Mouse (Mus musculus) liver, adult 2 months (tissue): ENCODE measurements around the gene Atad1. TPM values are rescaled to one million over a fixed set of nuclear protein-coding genes. Genes with fewer than 3 reads are reported as not detected.
A peak's percentile ranks its signal among the peaks of the same experiment; 100 is the strongest.

ENCODE experiments used
- DNase-seq: peaks from one replicate; pipeline ENCODE4 v3.0.0-alpha.2; 2011; ENCODE audit warnings: low read depth, low spot score; ENCODE audit errors: extremely low read depth
- H3K27ac ChIP-seq: fragments of 200-500 bp; replicated peaks from 2 replicates; pipeline ENCODE4 v1.5.1; 2012; ENCODE audit warnings: low read depth, mild to moderate bottlenecking, control low read depth, inconsistent platforms, low read length; ENCODE audit not compliant: insufficient read depth
- H3K27me3 ChIP-seq: fragments of 200-500 bp; 2 replicates; pipeline ENCODE4 v1.6.1; 2012; ENCODE audit warnings: mild to moderate bottlenecking, moderate library complexity, low read length, inconsistent platforms; ENCODE audit not compliant: control insufficient read depth, insufficient read depth
- H3K36me3 ChIP-seq: fragments of 200-500 bp; 2 replicates; pipeline ENCODE4 v1.6.1; 2012; ENCODE audit warnings: low read length, inconsistent platforms; ENCODE audit not compliant: control insufficient read depth, insufficient read depth
- H3K4me1 ChIP-seq: fragments of 200-500 bp; 2 replicates; pipeline ENCODE4 v1.6.1; 2011; ENCODE audit warnings: low read length; ENCODE audit not compliant: control insufficient read depth, insufficient read depth
- H3K4me3 ChIP-seq: fragments of 200-500 bp; 2 replicates; pipeline ENCODE4 v1.5.1; 2011; ENCODE audit warnings: low read depth, mild to moderate bottlenecking, control low read depth, low read length, moderate library complexity; ENCODE audit not compliant: insufficient read depth
- H3K79me2 ChIP-seq: fragments of 200-500 bp; 2 replicates; pipeline ENCODE4 v1.6.1; 2012; ENCODE audit warnings: inconsistent platforms, mild to moderate bottlenecking, low read length, moderate library complexity; ENCODE audit not compliant: control insufficient read depth, insufficient read depth
- H3K9ac ChIP-seq: fragments of 200-500 bp; 2 replicates; pipeline ENCODE4 v1.6.1; 2012; ENCODE audit warnings: low read depth, mild to moderate bottlenecking, control low read depth, inconsistent platforms, low read length
- CTCF ChIP-seq: fragments of 200-500 bp; IDR thresholded peaks from 2 replicates; pipeline ENCODE4 v1.5.1; 2011; ENCODE audit warnings: low read depth, low read length, control low read depth
- POLR2A ChIP-seq: fragments of 200-500 bp; IDR thresholded peaks from 2 replicates; pipeline ENCODE4 v1.6.1; 2011; ENCODE audit warnings: low read length, control low read depth; ENCODE audit not compliant: insufficient read depth; ENCODE audit errors: extremely low read depth
- WGBS: fragments of 180-500 bp; shearing (Covaris S2); methylation state at CpG from one replicate; pipeline ENCODE4 v1.1.7; 2018; 5-methylcytosine and 5-hydroxymethylcytosine counted together
- polyA plus RNA-seq: library from polyadenylated mRNA; depleted of rRNA; stranded (reverse); fragments of >200 nt; gene quantifications from 2 replicates; pipeline ENCODE4 v1.2.3, GENCODE M21; 2012
- total RNA-seq: library from RNA; depleted of rRNA; stranded (reverse); fragments of >200 nt; gene quantifications from 2 replicates; pipeline ENCODE4 v1.2.3, GENCODE M21; 2014

The Atad1 gene
- total and polyA plus RNA-seq, 2 experiments = 7.1 to 51.2 TPM

DNA sequence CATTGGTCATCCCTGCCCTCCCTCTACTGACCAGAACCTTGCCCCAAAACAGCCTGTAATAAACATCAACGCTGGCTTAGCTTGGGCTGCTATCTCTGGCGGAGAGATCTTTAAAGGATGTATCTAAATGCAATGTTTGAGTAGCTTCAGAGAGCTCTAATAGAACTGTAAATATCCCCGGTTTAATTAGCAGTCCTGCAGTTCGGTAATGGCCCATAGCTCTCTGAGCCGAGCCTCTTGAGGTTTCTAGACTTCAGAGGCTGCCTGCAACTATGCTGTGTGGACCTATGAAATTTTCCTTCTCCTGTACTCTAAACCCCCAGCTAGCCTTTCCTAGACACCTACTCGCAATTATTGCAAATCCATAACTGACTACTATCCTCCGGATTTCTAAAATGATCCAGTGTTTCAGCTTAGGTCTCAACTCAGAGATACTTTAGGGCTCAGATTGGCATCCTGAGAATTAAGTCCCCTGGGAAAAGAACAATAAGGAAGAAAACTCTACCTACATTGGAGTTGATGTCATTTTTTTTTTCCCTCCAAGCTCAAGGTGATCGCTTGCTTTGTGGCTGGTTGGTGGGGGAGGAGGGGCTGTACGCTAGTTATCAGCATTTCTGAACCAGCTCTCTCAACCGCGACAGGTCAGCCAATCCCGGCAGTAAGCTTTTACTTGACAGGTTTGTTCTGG is 15.7 kb upstream of the Atad1 start:
- H3K27ac ChIP-seq = peak overlapping the region; percentile 71
- H3K27me3 ChIP-seq = no peaks in the 10 kb centered on the region
- H3K36me3 ChIP-seq = no peaks in the 10 kb centered on the region
- H3K4me3 ChIP-seq = peak overlapping the region; percentile 77; the same call in 1 of the 2 replicates
- H3K9ac ChIP-seq = peak overlapping the region; percentile 58
- peak; percentile 44 for DNase-seq
- H3K4me1 ChIP-seq = peaks cover 1% of the 10 kb centered on the region; the same call in 1 of the 2 replicates
- 5% methylated on average over 12 of the region's 12 CpGs for WGBS
- H3K79me2 ChIP-seq = peaks cover 14% of the 10 kb centered on the region
- no peak for TF ChIP-seq CTCF
- TF ChIP-seq POLR2A = no peak

DNA sequence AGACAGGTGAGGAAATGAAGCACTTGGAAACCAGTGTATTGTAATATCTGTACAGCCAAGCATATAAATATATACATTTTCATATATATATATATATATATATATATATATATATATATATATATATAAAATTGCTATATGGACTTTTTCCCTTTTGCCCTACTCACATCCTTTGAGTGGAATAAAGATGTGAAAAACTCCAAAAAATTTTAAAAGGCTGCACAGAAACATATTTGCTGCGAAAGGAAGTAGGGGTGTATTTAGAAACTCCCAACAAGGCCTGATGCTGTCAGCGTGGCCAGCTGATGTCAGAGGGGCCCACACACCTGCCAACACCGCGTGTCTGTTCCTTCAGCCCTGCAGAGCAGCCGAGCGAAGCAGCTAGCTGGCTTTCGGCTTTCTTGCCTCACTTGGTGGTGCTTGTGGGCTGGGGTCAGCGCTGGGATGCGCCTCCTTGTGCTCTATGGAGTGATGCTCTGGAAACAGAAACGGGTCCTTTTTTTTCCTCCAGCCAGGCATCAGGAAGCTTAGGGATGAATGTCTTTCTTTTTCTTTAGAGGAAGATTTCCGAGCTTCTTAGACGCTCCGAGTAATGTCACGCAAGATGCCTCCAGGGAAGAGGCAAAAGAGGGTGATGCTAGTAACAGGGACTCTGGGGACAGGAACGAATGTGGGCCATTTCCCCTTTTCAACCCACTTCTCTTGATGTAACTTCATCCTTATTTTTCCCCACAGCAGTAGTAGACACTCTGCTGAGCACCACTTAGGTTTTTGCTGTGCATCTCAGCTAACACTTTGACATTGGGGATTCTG is 14.8 kb upstream of the Atad1 start:
- Histone ChIP-seq H3K4me1 (peaks cover 1% of the 10 kb centered on the region; the same call in 1 of the 2 replicates), H3K27ac (no peak overlapping the region), H3K36me3 (no peaks in the 10 kb centered on the region), H3K79me2 (peaks cover 14% of the 10 kb centered on the region), H3K4me3 (no peak overlapping the region), H3K9ac (no peak overlapping the region), H3K27me3 (no peaks in the 10 kb centered on the region)
- 73% methylated on average over 15 of the region's 15 CpGs for WGBS
- TF ChIP-seq CTCF = no peak
- TF ChIP-seq POLR2A = no peak
- no peak for DNase-seq

- DNase-seq = no peak
- Histone ChIP-seq H3K79me2 (peaks cover 9% of the 10 kb centered on the region), H3K4me3 (no peak overlapping the region), H3K36me3 (no peaks in the 10 kb centered on the region), H3K27ac (no peak overlapping the region), H3K4me1 (peaks cover 1% of the 10 kb centered on the region; the same call in 1 of the 2 replicates), H3K9ac (no peak overlapping the region), H3K27me3 (no peaks in the 10 kb centered on the region)
- WGBS = 94% methylated on average over 3 of the region's 3 CpGs
- TF ChIP-seq POLR2A (no peak), CTCF (no peak)
Measured at GRCm38 (mm10) chr19:32753386-32753785, 13.8 kb upstream of the Atad1 start.

DNA sequence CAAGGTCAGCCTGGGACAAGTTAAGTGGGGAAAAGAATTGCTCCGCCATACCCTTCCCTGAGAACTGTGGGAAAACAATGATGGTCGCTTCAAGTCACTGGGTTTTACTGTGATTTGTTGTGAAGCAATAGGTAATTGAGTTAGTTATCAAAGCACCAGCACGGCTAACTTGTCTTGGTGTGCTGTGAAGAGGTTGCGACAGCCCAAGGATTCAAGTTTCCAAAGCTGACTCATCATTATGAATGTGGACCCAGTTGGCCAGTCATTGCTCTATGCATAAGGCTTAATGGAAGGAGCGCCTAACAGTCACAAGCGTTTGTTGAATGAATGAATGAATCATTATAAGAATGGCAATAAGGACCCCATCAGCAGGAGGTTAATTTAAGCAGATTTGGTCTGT is 12.8 kb upstream of the Atad1 start:
- Histone ChIP-seq H3K9ac (no peak overlapping the region), H3K27me3 (no peaks in the 10 kb centered on the region), H3K79me2 (no peaks in the 10 kb centered on the region), H3K4me1 (peaks cover 1% of the 10 kb centered on the region; the same call in 1 of the 2 replicates), H3K27ac (no peak overlapping the region), H3K4me3 (no peak overlapping the region), H3K36me3 (no peaks in the 10 kb centered on the region)
- no peak for DNase-seq
- WGBS = 91% methylated on average over 6 of the region's 6 CpGs
- TF ChIP-seq POLR2A (no peak), CTCF (no peak)

GRCm38 (mm10) chr19:32749425-32749824 is 9.8 kb upstream of the Atad1 start:
- H3K4me1 ChIP-seq = no peaks in the 10 kb centered on the region
- no peak overlapping the region for H3K27ac ChIP-seq
- H3K27me3 ChIP-seq = no peaks in the 10 kb centered on the region
- WGBS = 47% methylated on average over 6 of the region's 6 CpGs
- H3K36me3 ChIP-seq = no peaks in the 10 kb centered on the region
- TF ChIP-seq CTCF = peak; percentile 66
- TF ChIP-seq POLR2A = no peak
- no peak for DNase-seq
- H3K9ac ChIP-seq = no peak overlapping the region
- H3K79me2 ChIP-seq = no peaks in the 10 kb centered on the region
- no peak overlapping the region for H3K4me3 ChIP-seq
